Mouse (Mus musculus) layer of hippocampus, adult 9-10 months (tissue): ENCODE results near the gene Ccdc97.
A peak's percentile ranks its signal among the peaks of the same experiment; 100 is the strongest.

Source experiments
- DNase-seq: peaks from one replicate; pipeline ENCODE4 v3.0.0; 2022; ENCODE audit warnings: low spot score

The Ccdc97 gene

DNA sequence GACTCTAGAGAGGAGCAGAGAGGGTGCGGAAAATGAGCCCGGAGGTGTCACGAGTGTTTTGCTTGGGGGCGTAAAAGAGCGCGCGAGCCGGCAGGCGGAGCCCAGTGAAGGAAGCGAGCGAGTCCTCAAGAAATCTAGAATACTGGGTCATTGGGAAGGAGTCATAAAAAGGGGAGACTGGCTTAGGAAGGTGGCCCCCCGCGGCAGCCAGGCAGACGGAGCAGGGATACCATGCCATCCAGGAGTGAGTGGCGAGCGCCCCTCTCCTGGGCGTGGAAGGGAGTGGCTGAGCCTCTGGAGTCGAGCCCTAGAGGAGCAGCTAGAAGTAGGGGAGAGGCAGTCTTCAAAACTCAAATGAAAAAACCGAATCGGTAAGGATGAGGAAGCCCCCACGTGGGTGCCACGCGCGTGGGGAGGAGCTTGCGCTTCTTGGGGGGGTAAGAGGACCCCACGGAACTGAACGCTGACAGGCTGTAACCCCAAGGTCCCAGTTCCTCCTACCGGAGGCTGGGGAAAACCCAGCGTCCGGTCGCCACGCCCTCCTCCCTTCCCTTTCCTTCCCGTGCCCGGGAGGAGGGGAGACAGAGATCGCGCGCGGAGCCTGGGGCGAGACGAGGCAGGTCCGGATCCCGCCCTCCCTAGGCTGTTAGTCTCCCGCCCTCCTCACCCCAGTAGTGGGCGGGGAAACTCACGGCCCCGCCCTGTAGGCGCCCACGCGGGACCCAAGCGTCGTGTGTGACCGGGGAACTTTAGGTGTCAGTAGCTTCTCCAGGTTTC lies 29.9 kb downstream of the Ccdc97 start:
- no peak for DNase-seq

DNA sequence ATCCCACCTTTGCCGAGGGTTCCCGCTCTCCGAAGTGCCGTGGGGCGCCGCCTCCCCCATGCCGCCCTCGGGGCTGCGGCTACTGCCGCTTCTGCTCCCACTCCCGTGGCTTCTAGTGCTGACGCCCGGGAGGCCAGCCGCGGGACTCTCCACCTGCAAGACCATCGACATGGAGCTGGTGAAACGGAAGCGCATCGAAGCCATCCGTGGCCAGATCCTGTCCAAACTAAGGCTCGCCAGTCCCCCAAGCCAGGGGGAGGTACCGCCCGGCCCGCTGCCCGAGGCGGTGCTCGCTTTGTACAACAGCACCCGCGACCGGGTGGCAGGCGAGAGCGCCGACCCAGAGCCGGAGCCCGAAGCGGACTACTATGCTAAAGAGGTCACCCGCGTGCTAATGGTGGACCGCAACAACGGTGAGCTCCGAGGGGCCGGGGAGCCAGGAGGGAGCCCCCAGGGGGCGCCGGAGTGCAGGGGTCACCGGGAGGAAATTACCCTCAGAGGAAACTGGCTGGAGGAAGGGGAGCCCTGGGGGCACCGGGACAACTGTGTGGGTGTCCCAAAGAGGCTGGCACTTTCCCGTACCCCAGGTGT lies 31.0 kb downstream of the Ccdc97 start:
- no peak for DNase-seq

DNA sequence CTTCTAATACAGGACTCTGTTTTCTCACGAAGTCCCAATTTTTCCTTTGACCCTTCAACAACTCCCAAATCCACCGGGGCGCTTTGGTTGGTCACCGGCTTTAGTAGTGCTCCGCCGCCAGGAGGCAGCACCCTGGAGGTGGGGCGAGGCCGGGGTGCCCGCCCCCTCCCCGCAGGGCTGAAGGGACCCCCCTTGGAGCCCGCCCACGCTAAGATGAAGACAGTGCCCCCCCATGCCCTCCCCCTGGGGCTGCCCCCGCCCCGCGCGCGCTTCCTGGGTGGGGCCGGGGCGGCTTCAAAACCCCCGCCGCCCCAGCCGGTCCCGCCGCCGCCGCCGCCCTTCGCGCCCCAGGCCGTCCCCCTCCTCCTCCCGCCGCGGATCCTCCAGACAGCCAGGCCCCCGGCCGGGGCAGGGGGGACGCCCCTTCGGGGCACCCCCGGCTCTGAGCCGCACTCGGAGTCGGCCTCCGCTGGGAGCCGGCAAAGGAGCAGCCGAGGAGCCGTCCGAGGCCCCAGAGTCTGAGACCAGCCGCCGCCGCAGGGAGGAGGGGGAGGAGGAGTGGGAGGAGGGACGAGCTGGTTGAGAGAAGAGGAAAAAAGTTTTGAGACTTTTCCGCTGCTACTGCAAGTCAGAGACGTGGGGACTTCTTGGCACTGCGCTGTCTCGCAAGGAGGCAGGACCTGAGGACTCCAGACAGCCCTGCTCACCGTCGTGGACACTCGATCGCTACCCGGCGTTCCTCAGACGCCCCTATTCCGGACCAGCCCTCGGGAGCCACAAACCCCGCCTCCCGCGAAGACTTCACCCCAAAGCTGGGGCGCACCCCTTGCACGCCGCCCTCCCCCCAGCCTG lies 32.0 kb downstream of the Ccdc97 start, which contains the start of gene Tgfb1:
TSS of gene Tgfb1 (plus strand) at position 323 of the 852 bp plus-strand sequence.
- no peak for DNase-seq

DNA sequence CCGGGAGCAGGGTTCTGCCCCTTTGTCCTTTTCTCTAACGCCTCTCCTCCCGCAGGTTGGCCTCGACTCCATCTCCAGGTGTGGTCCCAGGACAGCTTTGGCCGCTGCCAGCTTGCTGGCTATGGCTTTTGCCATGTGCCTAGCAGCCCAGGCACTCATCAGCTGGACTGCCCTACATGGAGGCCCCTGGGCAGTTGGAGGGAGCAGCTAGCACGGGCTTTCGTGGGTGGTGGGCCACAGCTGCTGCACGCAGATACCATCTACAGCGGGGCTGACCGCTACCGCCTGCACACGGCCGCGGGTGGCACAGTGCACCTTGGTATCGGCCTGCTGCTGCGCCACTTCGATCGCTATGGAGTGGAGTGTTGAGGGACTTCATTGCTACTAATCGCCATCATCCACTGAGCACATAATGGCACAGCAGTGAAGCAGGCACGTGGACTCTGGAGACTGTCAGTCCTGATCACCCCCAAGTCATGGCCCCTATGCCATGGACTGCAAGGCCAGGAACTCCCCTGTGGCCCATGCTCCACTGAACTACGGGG lies 32.9 kb downstream of the Ccdc97 start:
- no peak for DNase-seq

- DNase-seq: no peak
Measured at GRCm38 (mm10) chr7:25684659-25685058, 34.2 kb downstream of the Ccdc97 start.

DNA sequence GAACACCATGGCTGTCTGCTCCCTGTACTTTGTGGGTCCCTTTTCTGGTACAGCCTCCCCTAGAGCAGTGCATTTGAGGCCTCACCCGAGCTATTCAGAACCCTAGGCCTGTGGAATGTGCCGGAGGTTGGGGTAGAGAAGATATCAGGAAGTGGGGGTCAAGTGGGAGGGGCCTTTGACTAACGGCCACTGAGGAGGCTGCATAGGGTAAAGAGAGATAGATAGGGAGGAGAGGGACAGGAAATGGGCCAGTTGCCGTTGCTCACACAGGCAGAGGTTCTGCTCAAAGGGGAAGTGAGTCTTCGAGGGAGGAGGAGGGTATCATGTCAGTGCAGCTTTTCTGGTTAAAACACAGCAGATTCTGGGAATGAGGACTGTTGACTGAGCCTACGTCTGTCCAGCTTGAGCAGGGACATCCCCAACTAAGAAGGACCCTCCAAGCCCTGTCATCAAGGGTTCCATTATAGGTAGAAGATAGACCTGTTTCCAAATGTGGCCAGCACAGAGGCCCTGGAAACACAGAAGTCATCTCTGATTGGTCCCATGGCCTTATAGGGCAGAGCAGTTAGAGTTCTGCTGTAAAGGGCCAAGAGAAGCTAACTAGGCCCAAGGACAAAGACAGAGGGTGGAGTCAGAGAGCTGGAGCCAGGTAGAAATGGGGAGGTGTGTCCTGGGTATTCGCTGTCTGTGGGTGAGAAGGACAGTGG lies 35.3 kb downstream of the Ccdc97 start:
- DNase-seq: no peak

GRCm38 (mm10) chr7:25681341-25682231 lies 37.3 kb downstream of the Ccdc97 start:
- DNase-seq: no peak

GRCm38 (mm10) chr7:25680514-25681258 lies 38.2 kb downstream of the Ccdc97 start, which contains the start of gene B9d2:
TSS of gene B9d2 (plus strand) at chr7:25680780.
- peak; percentile 91 for DNase-seq

GRCm38 (mm10) chr7:25679971-25680370 lies 38.9 kb downstream of the Ccdc97 start:
- DNase-seq: no peak

GRCm38 (mm10) chr7:25677013-25677412 lies 41.9 kb downstream of the Ccdc97 start:
- DNase-seq: no peak

GRCm38 (mm10) chr7:25676085-25676781 lies 42.7 kb downstream of the Ccdc97 start:
- DNase-seq: peak; percentile 82

DNA sequence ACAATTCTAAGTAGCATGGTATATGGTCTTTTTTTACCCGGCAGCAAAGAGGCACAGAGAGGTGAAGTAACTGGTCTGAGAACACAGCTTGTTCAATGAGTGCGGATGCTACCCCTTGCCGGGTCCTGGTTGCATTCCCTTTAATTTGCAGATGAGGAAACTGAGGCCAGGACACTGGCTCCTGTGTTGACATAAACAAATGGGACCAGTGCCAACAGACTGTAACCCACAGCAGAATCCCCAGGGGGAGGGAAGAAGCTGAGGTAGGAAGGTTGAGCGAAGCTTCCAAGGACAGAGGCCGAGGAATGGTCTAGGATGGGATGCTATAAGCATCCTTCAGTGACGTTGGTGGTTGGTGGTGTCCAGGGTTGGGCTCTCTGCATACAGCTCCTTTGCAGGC lies 43.5 kb downstream of the Ccdc97 start:
- DNase-seq: no peak

- no peak for DNase-seq
Measured at GRCm38 (mm10) chr7:25674719-25675300, 44.1 kb downstream of the Ccdc97 start, which contains the start of gene Tmem91. TSS of gene Tmem91 (minus strand) at chr7:25675166.

DNA sequence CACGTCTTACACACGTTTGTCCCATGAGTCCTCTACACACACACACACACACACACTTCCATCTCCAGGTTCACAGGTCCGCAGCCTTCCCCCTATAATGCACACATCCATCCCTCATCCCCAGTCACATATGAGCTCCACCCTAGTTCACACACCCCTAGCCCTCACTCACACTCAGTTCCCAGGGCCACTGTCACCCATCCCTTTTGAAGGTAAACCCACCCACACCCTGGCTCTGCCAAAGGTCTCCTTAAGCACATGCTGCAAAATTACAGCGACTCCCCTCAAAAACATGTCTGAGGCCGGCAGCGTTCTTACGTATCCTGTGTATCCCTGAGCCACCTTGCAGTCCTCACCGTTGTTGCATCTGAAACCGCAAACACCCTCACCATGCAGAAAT lies 44.6 kb downstream of the Ccdc97 start:
- DNase-seq: no peak

- no peak for DNase-seq
Measured at GRCm38 (mm10) chr7:25672442-25672841, 46.4 kb downstream of the Ccdc97 start.

DNA sequence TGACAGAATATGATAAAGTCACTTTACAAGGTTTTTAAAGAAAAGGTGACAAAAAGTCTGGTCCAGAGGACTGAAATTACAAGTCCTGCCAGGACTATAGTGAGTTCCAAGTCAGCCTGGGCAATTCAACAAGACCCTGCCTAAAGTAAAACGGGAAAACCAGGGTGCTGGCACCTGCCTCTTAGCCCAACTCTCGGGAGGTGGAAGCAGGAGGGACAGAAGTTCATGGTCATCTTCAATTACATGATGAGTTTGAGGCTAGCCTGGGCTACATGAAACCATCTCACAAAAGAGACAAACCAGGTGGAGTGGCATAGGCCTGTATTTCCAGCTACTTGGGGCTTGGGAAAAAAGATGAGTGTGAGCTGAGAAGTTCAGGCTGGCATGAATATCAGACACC lies 47.2 kb downstream of the Ccdc97 start:
- no peak for DNase-seq

DNA sequence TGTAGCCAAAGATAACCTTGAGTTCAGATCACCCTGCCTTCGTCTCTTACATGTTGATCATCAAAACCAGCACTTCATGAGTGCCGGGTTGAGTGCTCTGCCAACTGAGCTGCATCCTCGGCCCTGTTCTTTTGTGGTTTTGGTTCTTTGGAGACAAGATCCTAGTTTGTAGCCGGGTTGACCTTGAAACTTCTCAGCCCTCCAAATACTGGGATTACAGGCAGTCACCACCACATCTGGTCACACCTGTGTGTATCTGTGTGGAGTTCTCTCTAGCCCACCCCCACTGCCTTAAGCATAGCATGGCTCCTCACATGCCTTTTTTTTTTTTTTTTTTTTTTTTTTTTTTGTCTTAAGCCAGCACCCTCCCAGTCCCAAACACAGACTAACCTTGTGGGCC lies 48.8 kb downstream of the Ccdc97 start:
- DNase-seq: no peak

DNA sequence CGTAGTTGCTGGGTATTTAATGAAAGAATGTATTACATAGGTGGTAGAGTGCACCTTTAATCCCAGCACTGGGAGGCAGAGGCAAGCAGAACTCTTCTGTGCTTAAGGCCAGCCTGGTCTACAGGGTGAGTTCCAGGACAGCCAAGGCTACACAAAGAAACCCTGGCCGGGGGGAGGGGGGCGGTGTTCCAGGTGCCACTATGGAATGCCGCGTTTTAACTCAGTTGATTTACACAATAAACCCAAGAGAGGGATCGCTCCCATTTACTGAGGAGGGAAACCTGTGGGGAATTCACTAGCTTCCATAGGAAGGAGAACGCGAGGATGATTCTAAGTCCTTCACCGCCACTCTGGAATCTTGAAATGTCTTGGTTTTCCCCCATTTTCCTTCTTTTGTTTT lies 49.3 kb downstream of the Ccdc97 start:
- no peak for DNase-seq

DNA sequence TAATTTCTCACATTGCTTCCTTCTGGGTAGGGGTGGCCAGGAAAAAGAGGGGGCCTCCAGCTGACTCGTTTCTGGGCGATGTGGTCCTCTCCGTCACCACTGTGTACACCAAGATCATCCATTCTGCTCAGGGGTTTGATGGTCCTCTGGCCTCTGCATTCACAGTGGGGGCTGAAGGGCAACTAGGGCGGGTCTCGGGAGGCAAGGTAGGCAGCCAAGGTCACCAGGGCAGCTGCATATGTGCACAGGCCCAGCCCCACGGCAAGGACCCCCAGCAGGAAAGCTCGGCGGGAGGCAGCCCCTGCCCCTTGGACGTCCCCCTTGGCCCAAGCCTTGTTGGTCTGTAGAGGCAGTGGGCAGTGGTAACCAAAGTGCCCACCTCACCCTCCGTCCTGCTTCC lies 49.7 kb downstream of the Ccdc97 start:
- no peak for DNase-seq
